Mouse (Mus musculus) neural tube, embryonic 11.5 days (tissue): ENCODE measurements at regions not wholly inside any gene's neighbourhood (a gene's known extent, or its start where the extent isn't known, plus 50 kb on each side); places are given as distances from the start of the nearest gene placed in this dataset.
"Not testable (repeated sequence)": the region's sequence is repeated elsewhere in the genome, so short reads cannot be mapped to it uniquely, and the experiment has no call there.

ENCODE experiments used
- ATAC-seq: fragments of 200-750 bp; cut with Nextera tagmentation; 2 replicates; pipeline ENCODE4 v1.8.0; 2017; ENCODE audit warnings: moderate number of reproducible peaks, mild to moderate bottlenecking, moderate TSS enrichment, moderate library complexity; ENCODE audit not compliant: insufficient read depth, low FRiP score, low TSS enrichment
- DNase-seq: peaks from one replicate; pipeline ENCODE4 v3.0.0-alpha.2; 2015; ENCODE audit warnings: low spot score
- H3K27ac ChIP-seq: fragments of 300-500 bp; sonication (generic); 2 replicates; pipeline ENCODE4 v1.5.1; 2014; ENCODE audit warnings: low read depth, mild to moderate bottlenecking, low read length
- H3K27me3 ChIP-seq: fragments of 300-500 bp; sonication (generic); 2 replicates; pipeline ENCODE4 v1.6.1; 2014; ENCODE audit warnings: mild to moderate bottlenecking, low read length, mixed read lengths; ENCODE audit not compliant: control insufficient read depth, insufficient read depth
- H3K36me3 ChIP-seq: fragments of 300-500 bp; sonication (generic); 2 replicates; pipeline ENCODE4 v1.6.1; 2014; ENCODE audit warnings: mild to moderate bottlenecking, low read length, moderate library complexity, mixed read lengths; ENCODE audit not compliant: control insufficient read depth, insufficient read depth
- H3K4me1 ChIP-seq: fragments of 300-500 bp; sonication (generic); 2 replicates; pipeline ENCODE4 v1.6.1; 2014; ENCODE audit warnings: low read length, mixed read lengths; ENCODE audit not compliant: control insufficient read depth, insufficient read depth
- H3K4me2 ChIP-seq: fragments of 300-500 bp; sonication (generic); 2 replicates; pipeline ENCODE4 v1.6.1; 2014; ENCODE audit warnings: low read depth, mild to moderate bottlenecking, moderate library complexity
- H3K4me3 ChIP-seq: fragments of 300-500 bp; sonication (generic); 2 replicates; pipeline ENCODE4 v1.5.1; 2014; ENCODE audit warnings: low read depth, low read length
- H3K9ac ChIP-seq: fragments of 300-500 bp; sonication (generic); 2 replicates; pipeline ENCODE4 v1.6.1; 2014; ENCODE audit warnings: mild to moderate bottlenecking, low read length
- H3K9me3 ChIP-seq: fragments of 300-500 bp; sonication (generic); 2 replicates; pipeline ENCODE4 v1.6.1; 2016; ENCODE audit warnings: low read length; ENCODE audit not compliant: control insufficient read depth
- WGBS: fragments of 180-500 bp; shearing (Covaris S2); extraction: QIAGEN DNeasy Blood & Tissue Kit; methylation state at CpG from one replicate; pipeline ENCODE4 v1.1.7; 2014; 5-methylcytosine and 5-hydroxymethylcytosine counted together

DNA sequence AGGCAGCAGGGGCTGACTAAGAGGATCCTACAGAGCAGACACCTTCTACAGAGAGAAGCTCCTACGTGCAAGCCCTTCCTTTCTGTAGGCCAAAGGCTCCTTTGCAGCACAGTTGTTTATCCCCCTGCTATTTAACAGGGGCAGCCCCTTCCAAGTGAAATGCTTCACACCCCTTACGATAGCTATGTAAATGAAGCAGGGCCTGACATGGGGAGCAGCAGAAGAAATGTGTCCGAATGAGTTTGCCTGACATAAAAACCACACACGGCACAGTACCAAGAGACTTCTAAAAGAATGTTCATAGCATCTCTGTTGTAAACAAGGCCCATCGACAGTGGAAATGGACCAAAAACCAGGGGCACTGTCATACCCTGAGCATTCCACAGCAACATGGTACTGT, 259.3 kb upstream of the Smim15 start:
- DNase-seq: no peak
- ATAC-seq: no peak

DNA sequence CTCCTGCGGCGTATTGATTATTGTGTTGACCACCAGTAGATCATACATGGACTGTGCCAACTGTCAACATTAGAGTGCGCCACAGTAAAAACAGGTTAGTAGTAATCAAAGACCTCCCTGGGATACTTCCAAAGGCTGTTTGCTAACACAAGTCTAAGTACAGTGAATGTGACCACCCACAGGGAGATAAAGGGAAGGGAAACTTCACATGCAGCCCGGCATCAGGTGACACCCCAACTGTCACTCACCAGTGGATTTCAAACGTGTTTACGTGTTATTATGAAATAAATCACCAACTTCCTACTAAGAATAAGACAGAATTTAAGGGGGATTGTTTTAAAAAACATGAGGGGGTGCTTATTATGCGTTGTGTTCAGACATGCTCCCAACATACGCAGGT, 262.5 kb upstream of the Smim15 start:
- H3K4me1 ChIP-seq: no peaks in the 10 kb centered on the region
- 92% methylated on average over 8 of the region's 8 CpGs for WGBS
- no peak overlapping the region for H3K4me3 ChIP-seq
- H3K27ac ChIP-seq: no peak overlapping the region
- ATAC-seq: no peak
- H3K36me3 ChIP-seq: no peaks in the 10 kb centered on the region
- H3K4me2 ChIP-seq: no peak overlapping the region
- no peak for DNase-seq
- no peaks in the 10 kb centered on the region for H3K9me3 ChIP-seq
- no peaks in the 10 kb centered on the region for H3K27me3 ChIP-seq
- H3K9ac ChIP-seq: no peak overlapping the region

More for the DNA sequence above, 259.3 kb upstream of the Smim15 start:
- H3K27me3 ChIP-seq: no peaks in the 10 kb centered on the region
- H3K4me2 ChIP-seq: no peak overlapping the region
- 52% methylated on average over 5 of the region's 5 CpGs for WGBS
- H3K27ac ChIP-seq: no peak overlapping the region
- no peaks in the 10 kb centered on the region for H3K36me3 ChIP-seq
- no peaks in the 10 kb centered on the region for H3K4me1 ChIP-seq
- H3K4me3 ChIP-seq: no peak overlapping the region
- no peaks in the 10 kb centered on the region for H3K9me3 ChIP-seq
- no peak overlapping the region for H3K9ac ChIP-seq

DNA sequence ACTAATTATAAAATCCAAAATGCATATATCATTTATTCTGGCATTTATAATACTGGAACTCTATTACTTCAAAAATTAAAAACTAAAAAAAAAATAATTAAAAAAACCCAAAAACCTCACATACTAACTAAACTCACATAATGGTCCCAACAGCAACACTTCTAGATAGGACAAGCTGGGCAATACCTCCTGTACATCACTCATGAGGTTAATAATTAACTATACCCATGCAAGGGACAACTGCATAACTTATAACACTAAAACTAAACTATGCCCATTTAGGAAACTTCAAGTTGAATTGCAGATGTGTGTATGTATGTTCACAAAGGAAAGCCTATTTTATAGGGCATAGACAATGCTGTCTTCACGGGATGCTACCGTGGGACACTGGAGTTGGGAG, 263.0 kb upstream of the Smim15 start:
- ATAC-seq: no peak
- Histone ChIP-seq H3K4me3 (no peak overlapping the region), H3K27ac (no peak overlapping the region), H3K9ac (no peak overlapping the region), H3K9me3 (no peaks in the 10 kb centered on the region), H3K4me1 (no peaks in the 10 kb centered on the region), H3K36me3 (no peaks in the 10 kb centered on the region), H3K27me3 (no peaks in the 10 kb centered on the region), H3K4me2 (no peak overlapping the region)
- 96% methylated on average over 2 of the region's 2 CpGs for WGBS
- DNase-seq: no peak

DNA sequence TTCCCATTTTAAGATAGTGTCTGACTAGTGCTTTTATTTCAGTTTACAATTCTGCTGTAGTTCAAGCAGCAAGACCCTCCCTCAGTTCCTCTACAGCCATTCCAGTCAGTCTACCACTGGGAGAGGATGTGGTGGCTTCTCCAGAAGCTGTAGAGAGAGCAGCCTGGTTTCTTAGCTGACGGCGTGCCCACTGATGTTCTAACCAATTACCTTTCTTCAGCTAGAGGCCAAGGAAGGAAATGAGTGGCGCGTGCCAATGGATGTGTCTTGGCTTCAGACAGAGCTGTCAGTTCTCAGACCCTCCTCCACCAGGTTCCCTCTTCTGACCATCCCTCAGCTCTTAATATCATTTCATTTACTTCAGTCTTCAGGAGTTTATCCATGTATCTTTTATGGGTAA, 264.7 kb upstream of the Smim15 start:
- Histone ChIP-seq H3K4me1 (no peaks in the 10 kb centered on the region), H3K36me3 (no peaks in the 10 kb centered on the region), H3K27ac (no peak overlapping the region), H3K27me3 (no peaks in the 10 kb centered on the region), H3K9me3 (no peaks in the 10 kb centered on the region), H3K9ac (no peak overlapping the region), H3K4me3 (no peak overlapping the region), H3K4me2 (no peak overlapping the region)
- ATAC-seq (no peak), DNase-seq (no peak)
- WGBS: 93% methylated on average over 4 of the region's 4 CpGs

DNA sequence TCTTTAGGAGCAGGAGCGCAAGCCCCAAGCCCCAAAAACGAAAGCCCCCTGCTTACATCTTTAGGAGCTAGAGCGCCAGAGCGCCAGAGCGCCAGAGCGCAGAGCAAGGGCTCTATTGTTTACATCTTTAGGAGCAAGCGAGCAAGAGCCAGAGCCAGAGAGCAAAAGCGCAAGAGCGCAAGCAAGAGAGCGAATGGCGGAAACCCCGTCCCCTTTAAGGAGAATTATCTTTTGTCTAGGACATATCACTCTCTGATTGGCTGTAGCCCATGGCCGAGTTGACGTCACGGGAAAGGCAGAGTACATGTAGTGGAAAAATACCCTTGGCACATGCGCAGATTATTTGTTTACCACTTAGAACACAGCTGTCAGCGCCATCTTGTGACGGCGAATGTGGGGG, 269.7 kb upstream of the Smim15 start:
- ATAC-seq, H3K36me3 ChIP-seq, DNase-seq, H3K9me3 ChIP-seq, H3K4me3 ChIP-seq, H3K4me2 ChIP-seq, H3K9ac ChIP-seq, H3K27me3 ChIP-seq, H3K4me1 ChIP-seq, H3K27ac ChIP-seq: not testable (repeated sequence)
- 95% methylated on average over 16 of the region's 19 CpGs for WGBS

DNA sequence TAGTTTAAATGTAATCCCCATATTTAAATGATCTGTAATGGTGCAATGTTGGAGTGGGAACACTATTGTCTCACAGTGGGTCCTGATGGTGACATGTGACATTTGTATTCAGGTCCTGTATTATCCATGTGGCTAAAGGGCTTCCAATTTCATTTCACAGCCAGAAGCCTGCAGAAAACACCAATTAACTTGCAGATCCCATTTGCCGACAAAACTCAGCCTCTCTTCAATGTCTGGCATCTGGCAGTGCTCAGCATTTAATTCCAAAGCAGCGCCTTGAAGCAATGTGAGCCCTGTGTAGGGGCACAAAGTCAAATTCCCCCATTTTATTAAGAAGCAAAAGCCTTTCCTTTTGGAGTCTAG, 277.0 kb upstream of the Smim15 start:
- Histone ChIP-seq H3K9ac (no peak overlapping the region), H3K4me1 (peaks cover 7% of the 10 kb centered on the region; the same call in 1 of the 2 replicates), H3K4me2 (no peak overlapping the region), H3K9me3 (no peaks in the 10 kb centered on the region), H3K27me3 (no peaks in the 10 kb centered on the region), H3K4me3 (no peak overlapping the region), H3K27ac (no peak overlapping the region), H3K36me3 (no peaks in the 10 kb centered on the region; the same call in 1 of the 2 replicates)
- WGBS: 55% methylated on average over 2 of the region's 2 CpGs
- ATAC-seq (no peak), DNase-seq (no peak)

DNA sequence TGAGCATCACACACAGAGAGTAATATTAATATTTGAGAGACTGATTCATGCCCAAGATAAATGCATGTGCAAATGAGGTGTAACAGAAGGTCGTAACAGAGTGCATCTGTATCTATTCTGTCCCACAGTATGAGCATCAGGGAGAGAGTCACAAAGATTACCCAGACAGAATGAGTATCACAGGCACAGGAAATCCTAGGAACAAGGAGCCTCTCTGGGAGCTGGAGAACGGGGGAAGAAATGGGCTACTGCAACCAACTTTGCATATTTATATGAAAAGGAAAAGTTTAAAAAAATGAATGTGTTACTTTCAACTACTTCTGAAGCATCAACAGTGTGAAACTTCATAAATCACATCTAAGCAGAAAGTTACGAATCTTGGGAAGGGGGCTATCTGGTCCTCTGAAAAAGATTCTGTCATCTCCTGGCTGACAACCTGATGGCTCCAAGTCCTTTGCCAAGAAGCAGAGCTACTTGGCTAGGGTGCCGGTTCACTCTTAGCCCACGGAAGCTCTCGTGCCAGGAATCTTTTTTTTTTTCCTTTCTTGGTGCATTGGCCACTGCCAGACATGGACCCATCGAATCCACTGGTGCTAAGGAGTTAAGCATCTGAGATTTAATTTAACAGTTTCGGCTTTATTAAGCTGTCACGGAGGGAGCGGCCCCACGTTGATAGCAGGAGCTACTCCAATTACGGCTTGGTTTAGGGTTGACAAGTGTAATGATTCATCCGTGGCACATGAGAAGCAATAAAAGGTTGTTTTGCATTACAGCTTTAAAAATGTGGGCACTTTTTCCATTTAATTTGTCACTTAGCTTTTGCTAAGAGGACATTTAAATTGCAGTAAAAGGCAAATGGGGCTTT, 277.6 kb upstream of the Smim15 start:
- no peaks in the 10 kb centered on the region for H3K27me3 ChIP-seq
- WGBS: 75% methylated on average over 13 of the region's 13 CpGs
- no peak overlapping the region for H3K4me3 ChIP-seq
- peaks cover 7% of the 10 kb centered on the region; the same call in 1 of the 2 replicates for H3K4me1 ChIP-seq
- H3K4me2 ChIP-seq: no peak overlapping the region
- no peak overlapping the region for H3K27ac ChIP-seq
- H3K36me3 ChIP-seq: no peaks in the 10 kb centered on the region; the same call in 1 of the 2 replicates
- ATAC-seq (no peak), DNase-seq (no peak)
- H3K9ac ChIP-seq: no peak overlapping the region
- H3K9me3 ChIP-seq: no peaks in the 10 kb centered on the region

DNA sequence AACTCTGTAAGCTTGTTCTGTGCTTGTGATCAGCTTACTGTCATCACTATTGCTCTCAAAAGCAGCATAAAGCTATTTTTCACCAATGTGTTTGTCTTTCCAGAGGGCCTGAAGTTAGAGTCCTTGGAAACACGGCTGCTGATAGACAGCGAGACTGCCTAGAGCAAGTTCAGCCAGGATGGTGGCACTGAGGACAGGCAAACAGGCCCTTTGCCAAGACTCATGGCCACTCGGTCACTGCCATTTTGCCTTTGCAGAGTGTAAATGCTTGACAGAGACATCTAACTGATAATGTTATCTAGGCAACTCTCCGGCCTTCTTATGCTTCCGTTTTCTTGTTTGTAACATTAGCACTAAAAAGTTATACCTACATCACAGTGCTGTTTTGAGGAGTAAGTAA, 280.3 kb upstream of the Smim15 start:
- WGBS: 94% methylated on average over 5 of the region's 5 CpGs
- Histone ChIP-seq H3K27ac (no peak overlapping the region), H3K27me3 (no peaks in the 10 kb centered on the region), H3K9me3 (no peaks in the 10 kb centered on the region), H3K4me2 (no peak overlapping the region), H3K4me1 (peaks cover 7% of the 10 kb centered on the region; the same call in 1 of the 2 replicates), H3K36me3 (no peaks in the 10 kb centered on the region; the same call in 1 of the 2 replicates), H3K9ac (no peak overlapping the region), H3K4me3 (no peak overlapping the region)
- DNase-seq (no peak), ATAC-seq (no peak)

DNA sequence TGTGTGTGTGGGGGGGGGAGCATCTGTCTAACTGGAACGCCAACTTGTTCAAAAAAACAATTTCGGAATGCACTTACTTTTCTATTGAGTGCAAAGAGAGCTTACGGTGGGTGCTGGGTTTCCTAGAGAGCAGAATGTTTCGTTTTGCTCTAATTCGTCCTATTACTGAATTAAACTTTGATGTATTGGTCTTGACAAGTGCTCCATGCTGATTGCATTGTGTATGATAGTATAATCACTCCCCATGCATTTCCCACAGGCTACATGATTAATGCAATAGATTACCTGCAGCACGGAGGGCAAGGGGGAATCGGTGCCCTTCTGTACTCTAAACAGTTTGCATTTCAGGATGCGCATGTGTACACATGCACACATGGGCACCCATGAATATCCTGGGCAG, 283.7 kb upstream of the Smim15 start:
- DNase-seq: no peak

More for the DNA sequence above, 283.7 kb upstream of the Smim15 start:
- Histone ChIP-seq H3K27ac (no peak overlapping the region), H3K4me3 (no peak overlapping the region), H3K27me3 (no peaks in the 10 kb centered on the region), H3K9ac (no peak overlapping the region), H3K36me3 (no peaks in the 10 kb centered on the region), H3K9me3 (no peaks in the 10 kb centered on the region), H3K4me1 (no peaks in the 10 kb centered on the region), H3K4me2 (no peak overlapping the region)
- no peak for ATAC-seq
- WGBS: 88% methylated on average over 8 of the region's 8 CpGs
